Mouse (Mus musculus): ENCODE measurements around the gene Dtd2. TPM values are rescaled to one million over a fixed set of nuclear protein-coding genes. Genes with fewer than 3 reads are reported as not detected.
A peak's percentile ranks its signal among the peaks of the same experiment; 100 is the strongest.

Dtd2 gene
- 10 to 100 TPM in 1 of 2 experiments, 1 to 10 TPM in 1; 8.8 to 10.9 TPM for total RNA-seq (2021)

DNA sequence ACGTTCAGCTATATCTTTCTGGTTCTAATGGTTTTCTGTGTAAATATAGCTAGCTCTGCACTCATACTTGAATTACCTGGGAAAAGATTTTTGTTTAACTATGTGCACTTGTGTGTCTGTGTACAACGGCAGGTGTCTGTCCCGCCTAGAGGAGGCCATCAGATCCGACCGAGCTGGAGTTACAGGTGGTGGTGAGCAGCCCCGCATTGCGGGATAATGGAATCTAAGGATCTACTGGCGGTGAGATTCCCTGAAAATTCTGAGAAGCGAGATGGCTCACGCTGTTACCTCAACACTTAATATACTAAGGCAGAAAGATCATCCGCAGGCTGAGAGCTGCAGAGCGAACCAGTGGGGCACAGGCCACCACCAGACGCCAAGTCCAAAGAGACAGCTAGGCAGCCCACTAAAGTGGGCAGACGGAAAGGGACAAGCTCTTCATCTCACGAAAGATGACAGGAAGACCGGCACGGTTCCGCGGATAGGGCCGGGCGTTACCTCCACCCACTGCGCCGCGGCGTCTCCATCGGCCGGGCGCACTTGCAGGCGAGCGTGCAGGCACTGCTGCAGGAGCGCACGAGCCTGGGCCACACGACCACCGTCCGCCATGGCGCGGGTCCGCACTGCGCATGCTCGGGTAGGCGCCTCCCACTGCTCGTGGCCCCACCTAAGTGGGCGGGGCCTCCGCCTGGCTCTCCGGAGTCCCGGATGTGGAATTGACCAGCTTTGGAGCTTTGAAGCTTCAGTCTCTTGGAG, at the start of gene Dtd2:
Gene Dtd2 (minus strand): TSS at position 625 of the 756 bp plus-strand sequence.
- DNase-seq (ENCODE audit: low spot score in 2 of 2) = peak; percentile 92 to 93
- intact Hi-C loops (cut with DNase I) = no loop called here

DNA sequence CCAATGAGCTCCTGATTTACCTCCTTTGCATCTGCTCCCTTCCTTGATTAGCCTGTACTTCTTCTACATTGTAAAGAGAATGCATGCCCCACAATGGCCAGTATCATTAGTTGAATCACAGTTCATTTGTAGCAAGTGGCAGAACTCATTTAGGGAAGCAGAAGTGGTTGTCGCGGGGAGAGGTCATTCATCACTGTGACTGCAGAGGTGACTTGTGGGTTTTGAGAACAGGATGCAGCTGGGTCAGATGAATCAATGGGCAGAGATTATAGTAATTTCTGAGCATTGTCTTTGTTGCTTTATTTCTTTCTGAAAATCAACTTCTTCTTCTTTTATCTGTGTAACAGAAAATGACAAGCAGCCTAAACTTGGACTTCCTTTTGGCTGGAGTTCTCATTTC, 43.0 kb upstream of the Dtd2 start:
- no peak for DNase-seq (ENCODE audit: low spot score in 2 of 2)
- intact Hi-C loops (cut with DNase I) = no loop called here

DNA sequence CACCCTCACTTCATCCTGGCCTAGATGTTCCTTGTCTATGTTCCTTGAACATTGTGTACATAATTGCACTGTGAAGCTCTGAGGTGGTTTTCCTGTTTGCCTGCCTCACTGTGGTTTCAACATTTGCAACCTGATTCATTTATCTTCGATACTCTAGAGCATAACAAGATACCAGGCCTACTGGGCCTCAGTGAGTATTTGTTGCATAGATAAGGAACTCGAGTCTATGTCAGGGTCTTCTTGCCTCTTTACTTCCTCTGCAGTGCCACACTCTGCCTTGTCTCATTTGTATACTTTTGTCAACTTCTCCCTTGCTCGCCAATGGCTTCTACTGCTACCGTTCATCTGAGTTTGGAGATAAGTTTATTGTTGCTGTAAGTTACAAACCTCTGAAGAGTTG, 40.1 kb upstream of the Dtd2 start:
- intact Hi-C loops (cut with DNase I) = no loop called here
- DNase-seq (ENCODE audit: low spot score in 2 of 2) = no peak

DNA sequence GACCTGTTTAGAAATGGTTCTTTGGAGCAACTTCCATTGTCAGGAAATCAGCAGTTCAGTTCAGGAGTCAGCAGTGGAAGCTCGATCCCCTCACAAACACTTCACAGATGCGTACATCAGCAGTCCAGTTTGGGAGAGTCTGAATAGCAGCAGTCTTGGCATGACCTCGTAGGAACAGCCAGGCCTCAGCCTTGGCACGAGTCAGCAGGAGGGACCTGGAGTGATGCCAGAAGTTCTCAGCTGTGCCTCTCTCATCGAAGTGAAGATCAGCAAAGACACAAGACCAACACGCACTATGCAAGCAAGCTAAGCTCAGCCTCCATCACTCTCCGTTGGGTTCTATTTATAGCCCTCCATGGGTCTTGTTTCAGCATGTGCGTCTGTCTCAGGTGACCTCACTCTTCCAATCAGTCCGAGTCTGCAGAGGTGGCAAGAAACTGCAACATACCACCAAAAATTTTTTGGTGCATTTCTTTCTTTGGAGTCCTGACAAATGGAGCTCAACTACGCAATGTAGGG, 36.6 kb upstream of the Dtd2 start:
- peak in 1 of 2 experiments; percentile 13 for DNase-seq (ENCODE audit: low spot score in 2 of 2)
- intact Hi-C loops (cut with DNase I) = no loop called here

DNA sequence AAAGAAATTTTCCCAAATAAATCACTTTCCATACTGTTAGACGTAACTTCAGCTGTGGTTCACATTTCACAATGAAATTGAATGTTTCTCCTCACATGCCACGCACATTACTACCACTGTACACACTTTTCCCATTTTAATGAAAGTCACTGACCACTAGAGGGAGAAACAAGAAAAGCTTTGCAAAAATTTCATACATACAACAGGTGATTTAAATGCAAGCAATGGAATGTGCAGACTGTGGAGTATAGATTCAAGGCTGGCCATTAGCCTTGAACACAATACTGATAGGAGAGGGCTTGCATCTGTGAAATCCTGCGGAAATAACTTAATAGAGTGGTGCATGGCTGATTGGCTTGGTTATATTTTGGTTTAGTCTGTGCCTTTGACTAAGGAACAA, 32.1 kb upstream of the Dtd2 start:
- intact Hi-C loops (cut with DNase I) = loop anchor here (2.0 kb wide), 1 partner anchor 600 kb away; no protein-coding TSS in a partner anchor
- DNase-seq (ENCODE audit: low spot score in 2 of 2) = peak in 1 of 2 experiments; percentile 43

DNA sequence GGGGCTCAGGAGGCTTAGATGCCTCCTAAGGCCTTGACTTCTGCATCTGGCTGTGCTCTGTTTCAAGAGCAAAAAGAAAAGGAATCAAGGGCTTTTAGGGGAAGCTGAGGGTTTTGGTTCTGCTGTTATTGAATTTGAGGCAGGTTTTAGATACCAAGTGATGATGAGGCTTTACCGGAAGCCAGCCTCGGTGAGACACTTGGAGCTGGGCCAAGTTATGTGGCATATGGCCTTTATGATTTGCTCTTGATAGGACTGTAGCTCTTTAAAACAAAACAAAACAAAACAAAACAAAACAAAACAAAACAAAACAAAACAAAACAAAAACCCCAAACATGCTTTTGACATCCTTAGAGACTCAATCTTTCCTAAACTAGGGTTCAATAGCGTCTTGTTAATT, 28.7 kb upstream of the Dtd2 start:
- intact Hi-C loops (cut with DNase I) = no loop called here
- no peak for DNase-seq (ENCODE audit: low spot score in 2 of 2)

DNA sequence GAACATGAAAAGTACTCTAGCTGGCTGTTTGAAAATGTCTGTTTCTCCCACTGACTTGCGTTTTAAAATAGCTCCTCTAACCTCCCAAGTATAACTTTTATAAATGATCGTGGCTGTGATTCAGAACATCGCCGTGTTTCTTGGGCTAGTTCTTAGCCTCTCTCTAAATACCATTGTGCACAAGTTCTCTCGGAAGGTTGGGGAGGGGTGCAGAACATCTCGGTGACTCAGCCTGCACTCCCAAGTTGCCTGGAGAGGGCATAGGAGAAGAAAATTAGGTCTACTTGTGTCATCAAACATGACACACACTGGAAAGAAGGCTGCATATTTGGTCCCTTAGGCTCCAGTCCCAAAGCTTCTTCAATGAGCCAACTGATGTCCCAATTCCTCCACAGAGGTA, 26.0 kb upstream of the Dtd2 start:
- intact Hi-C loops (cut with DNase I) = no loop called here
- DNase-seq (ENCODE audit: low spot score in 2 of 2) = peak in 1 of 2 experiments; percentile 10

DNA sequence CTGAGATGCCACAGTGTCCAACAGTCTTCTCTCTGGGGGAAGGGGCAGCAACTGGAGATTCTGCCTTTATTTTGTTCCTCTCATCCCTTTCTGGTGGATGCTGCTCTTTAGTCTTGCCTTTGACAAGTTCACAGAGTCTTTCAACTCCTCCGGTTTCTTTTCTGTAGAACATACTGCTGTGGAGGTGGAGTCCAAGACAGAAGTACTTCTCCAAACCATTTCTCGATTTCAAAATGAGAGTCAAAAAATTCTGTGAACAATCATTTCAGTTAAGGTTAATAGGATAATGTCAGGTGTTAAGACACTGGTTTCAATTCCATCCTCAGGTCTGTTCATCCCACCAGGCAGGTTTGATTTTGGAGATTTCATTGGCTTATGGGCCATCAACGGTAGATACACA, 21.7 kb upstream of the Dtd2 start, which contains the start of gene Gpr33:
Gene Gpr33 (minus strand): TSS at position 101 of the 400 bp plus-strand sequence.
- DNase-seq (ENCODE audit: low spot score in 2 of 2) = no peak
- intact Hi-C loops (cut with DNase I) = no loop called here

DNA sequence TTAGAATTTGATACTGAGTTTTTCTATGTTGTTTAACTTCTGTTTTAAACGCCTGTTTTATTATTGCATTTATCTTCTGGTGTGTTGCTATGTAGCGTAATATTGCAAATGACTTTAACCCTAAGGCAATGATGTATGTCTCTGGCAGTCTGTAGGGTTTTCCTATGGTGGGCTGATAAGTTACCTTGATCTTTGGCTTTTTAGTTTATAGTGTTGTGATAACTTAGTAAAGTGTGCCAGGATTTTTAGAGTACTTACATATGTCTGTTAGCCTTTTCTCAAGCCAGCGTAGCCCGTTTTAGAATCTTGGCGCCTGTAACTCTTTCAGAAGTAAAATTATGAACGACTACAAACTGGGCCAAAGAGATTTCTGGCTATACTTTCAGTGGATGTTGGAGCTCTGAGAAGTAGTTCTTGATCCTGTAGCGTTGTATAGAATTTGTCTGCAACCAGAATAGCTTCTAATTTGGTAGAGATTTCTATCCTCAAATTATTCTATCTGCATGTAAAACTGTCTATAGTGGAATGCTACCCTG, 8.3 kb upstream of the Dtd2 start:
- DNase-seq (ENCODE audit: low spot score in 2 of 2) = no peak
- intact Hi-C loops (cut with DNase I) = loop anchor here (5.0 to 10.0 kb wide), 2 partner anchors 818 to 880 kb away; no protein-coding TSS in a partner anchor

DNA sequence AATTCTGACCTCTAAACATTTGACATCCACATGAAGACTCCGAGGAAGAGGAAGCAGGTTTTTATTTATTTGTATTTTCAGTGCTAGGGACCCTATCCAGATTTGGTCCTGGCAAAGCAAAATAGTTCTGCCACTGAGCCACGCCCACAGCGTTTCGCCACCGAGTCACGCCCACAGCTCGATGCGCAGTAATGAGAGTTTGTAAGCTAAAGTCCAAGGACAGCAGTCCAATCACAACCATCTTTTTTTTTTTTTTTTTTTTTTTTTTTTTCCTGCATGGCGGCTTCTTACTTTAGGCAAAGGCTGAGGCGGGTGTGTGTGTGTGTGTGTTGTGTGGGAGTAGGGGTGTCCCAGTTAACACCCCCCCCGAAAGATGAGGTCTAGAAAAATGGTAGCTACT, 7.7 kb upstream of the Dtd2 start:
- DNase-seq (ENCODE audit: low spot score in 2 of 2) = no peak
- intact Hi-C loops (cut with DNase I) = loop anchor here (5.0 to 10.0 kb wide), 2 partner anchors 818 to 881 kb away; no protein-coding TSS in a partner anchor

DNA sequence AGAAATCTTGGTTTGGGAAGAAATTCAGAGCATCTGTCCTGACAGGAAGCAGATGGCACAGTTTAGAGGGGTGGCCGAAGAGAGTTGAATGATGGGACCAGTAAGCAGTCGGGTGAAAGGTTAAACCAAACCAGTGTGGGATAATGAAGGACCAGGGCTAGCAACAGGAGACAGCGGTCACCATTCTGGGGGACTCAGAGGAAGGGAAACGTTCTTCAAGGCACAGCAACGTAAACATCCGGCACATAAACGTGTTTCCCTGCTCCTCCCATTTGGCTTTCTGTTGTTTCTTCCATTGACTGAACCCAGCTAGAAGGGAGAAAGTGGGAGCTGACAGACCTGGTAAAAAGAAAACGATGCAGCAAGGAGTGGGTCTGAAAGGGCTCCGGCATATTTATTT, 7.0 kb upstream of the Dtd2 start:
- intact Hi-C loops (cut with DNase I) = loop anchor here (5.0 to 10.0 kb wide), 2 partner anchors 819 to 882 kb away; no protein-coding TSS in a partner anchor

DNA sequence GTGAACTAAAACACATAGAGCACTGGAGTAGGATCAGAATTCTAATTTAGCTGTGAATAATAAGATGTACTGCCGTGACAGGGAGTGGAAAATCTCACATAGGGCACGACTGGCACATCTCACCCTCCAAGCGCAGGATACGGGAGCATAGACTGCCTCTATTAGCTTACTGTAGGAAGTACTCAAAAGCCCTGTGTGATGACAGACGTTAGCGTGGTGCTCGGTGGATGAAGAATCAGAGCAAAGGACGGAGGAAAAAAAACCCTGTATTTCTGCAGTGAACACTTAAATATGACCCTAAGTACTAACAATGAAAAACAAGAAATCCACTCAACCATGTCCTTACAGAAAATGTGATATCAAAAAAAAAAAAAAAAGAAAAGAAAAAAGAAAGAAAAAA, 5.9 kb upstream of the Dtd2 start:
- DNase-seq (ENCODE audit: low spot score in 2 of 2) = no peak
- intact Hi-C loops (cut with DNase I) = loop anchor here (5.0 to 10.0 kb wide), 2 partner anchors 820 to 883 kb away; no protein-coding TSS in a partner anchor

More for the DNA sequence above, 7.0 kb upstream of the Dtd2 start:
- no peak for DNase-seq (ENCODE audit: low spot score in 2 of 2)

DNA sequence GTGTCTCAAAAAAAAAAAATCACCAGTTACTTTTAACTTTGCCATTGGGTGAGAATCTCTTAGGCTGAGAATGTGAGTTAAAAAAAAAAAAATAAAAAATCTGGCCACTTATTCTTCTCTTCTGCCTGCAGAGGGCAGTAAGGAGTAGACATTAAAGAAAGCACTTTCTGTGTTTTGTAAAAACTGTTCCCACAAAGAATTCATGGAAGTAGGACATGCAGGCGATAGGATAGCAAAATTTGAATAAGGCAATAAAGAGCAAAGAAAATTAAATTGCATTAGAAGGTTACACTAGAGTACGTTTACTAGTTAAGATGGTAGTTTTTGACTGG, 4.3 kb upstream of the Dtd2 start:
- peak in 1 of 2 experiments; percentile 66 for DNase-seq (ENCODE audit: low spot score in 2 of 2)
- intact Hi-C loops (cut with DNase I) = loop anchor here (1.0 to 10.0 kb wide), 3 partner anchors 628 to 884 kb away; no protein-coding TSS in a partner anchor

DNA sequence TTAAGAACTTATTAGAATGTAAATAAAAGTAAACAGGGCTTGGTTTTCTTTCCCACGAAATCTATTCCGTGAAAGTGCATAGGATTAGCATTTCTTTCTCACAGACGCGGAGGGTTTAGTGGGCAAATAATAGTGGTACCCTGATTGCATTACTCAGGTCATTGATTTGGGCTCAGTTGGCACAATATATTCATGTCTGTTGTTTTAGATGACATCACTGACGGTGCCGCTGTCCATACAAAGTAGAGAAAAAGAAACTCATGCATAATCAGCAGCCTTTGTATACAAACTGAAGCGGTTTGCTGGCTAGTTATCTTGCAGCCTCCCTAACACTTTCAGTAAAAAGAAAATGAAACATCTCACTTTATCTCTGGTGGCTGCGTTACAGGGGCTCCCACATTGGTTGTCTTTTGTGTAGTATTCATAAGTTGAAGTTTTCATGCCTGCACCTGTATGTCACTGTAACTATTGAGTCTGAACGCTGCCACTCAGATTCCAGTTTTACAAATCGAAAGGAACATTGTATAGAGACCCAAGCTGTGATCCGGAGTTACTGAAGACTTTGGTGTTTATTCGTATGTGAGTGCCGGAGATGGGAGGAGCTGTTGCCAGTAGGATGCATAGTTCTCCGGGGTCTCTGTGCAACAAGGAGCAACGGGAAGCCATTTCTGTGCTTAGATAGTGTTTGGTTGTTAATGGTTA, 3.8 kb upstream of the Dtd2 start:
- no peak for DNase-seq (ENCODE audit: low spot score in 2 of 2)
- intact Hi-C loops (cut with DNase I) = loop anchor here (1.0 to 10.0 kb wide), 3 partner anchors 628 to 885 kb away; no protein-coding TSS in a partner anchor

DNA sequence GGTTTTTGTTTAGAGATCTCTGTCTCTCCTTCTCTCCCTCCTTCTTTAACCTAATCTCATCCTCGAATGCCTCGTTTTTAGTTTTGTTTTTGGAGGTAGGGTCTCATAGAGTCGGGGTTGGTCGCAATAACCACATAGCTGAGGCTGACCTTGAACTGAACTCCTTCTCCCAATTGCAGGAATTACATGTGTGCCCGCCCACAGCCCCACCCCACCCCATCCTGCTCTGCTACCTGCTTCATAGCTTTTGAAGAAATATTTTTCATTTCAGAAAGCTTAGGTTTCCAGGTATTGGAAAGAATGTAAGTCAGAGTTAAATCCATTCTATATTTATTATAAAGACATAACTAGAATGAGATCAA, 313 bp upstream of the Dtd2 start:
- intact Hi-C loops (cut with DNase I) = no loop called here
- DNase-seq (ENCODE audit: low spot score in 2 of 2) = no peak

DNA sequence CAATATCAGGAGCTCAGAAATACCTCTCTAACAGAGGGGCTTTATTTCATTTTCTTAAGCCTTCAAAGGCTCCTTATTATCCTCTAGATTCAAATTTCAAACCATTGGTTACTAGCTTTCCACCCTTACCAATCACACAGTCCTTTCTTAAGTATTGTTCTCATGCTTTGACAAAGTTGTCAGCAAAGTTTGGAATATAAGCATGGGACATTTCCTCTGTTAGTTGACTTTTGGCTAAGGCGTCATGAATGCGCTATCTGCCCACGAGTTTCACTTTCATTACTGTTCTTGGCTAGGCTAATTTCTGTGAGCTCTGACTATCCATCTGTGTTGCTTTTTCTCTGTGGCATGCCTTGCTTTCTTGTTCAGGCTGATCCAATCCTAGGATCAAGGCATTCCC, 3.6 kb downstream of the Dtd2 start:
- intact Hi-C loops (cut with DNase I) = loop anchor here (5.0 kb wide), 2 partner anchors 55 to 175 kb away; partner anchors contain the start of gene Hectd1
- DNase-seq (ENCODE audit: low spot score in 2 of 2) = no peak

DNA sequence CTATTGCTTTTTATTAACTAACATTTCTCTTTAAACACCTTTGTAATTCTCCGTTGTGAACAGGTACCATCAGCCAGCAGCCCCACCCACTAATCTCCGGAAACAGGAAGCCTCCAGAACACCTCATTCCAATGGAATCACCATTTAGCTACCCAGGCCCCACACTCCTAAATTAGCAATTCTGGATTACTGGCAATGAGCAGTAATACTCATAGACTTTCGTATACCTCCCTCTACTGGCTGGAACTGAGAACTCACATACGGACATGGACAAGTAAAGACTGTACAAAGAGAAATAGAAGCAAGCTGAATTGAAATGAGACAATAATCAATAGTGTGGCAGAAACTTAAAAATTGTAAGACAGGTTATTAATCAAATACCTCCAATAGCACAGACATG, 4.8 kb downstream of the Dtd2 start:
- intact Hi-C loops (cut with DNase I) = loop anchor here (5.0 kb wide), 2 partner anchors 54 to 174 kb away; partner anchors contain the start of gene Hectd1

DNA sequence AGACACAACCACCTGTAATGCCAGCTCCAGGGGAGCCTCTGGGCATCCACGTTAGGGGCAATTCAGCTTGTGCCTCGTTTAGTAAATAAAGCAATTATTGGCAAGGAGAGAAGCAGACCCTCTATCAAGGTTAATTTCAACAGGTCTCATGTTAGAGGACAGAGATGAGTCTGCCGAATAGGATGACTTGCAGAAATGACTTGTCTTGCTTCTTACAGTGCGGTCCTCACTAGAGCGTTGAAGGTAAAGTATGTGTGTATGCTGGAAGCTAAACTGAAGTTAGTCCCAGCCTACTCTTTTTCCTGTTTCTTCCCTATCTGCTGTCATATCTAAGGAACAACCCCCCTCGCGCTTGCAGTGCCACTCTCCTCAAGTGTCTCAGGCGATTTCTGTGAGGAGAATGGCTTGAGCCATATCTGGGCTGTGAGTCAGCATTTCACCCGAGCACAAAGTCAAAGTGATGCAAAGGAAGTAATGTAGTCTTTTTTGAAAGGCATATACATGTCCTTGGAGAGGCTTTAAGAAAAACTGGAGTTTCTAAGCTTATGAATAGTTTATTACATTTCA, 7.9 kb downstream of the Dtd2 start:
- intact Hi-C loops (cut with DNase I) = no loop called here

More for the DNA sequence above, 4.8 kb downstream of the Dtd2 start:
- DNase-seq (ENCODE audit: low spot score in 2 of 2) = peak; percentile 78 to 92

DNA sequence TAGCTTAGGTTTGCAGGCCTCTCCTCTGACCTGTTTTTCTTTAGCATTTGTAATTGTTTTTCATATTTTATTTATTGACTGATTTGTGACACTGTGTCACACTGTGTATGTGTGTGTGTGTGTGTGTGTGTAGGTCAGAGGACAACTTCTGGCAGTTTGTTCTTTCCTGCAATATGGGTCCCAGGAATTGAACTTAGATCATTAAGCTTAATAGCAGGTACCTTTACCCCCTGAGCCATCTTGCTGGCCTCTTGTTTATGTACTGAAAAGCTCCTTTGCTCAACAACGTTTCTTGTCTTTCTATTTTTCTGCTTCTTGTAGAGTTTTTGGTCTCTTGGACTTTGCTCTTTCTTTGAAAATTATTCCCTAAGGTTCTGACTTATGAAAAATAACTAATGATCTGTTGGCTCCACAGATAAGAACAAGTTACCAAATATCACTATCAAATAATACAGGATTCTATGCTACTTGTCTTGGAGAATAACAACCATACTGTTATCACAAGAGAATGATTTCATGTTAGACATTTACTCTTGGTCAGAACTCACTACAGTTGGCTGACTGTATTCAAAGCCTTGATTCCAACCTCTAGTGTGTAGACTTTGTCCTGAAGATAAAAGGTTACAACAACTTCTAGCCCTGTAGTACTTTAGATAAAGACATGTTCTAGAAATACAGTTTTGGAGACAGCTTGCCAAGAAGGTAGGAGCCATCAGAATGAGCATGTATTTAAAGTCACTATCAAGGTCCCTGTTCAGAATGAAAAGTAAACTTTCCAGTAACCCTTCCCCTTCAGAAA, 10.4 kb downstream of the Dtd2 start:
- intact Hi-C loops (cut with DNase I) = no loop called here
- no peak for DNase-seq (ENCODE audit: low spot score in 2 of 2)

More for the DNA sequence above, 7.9 kb downstream of the Dtd2 start:
- no peak for DNase-seq (ENCODE audit: low spot score in 2 of 2)

All from left cerebral cortex, postnatal 25 days (tissue).